Mouse (Mus musculus): Measurements from ENCODE around the gene Kptn. TPM values are rescaled to one million over a fixed set of nuclear protein-coding genes. Genes with fewer than 3 reads are reported as not detected.

Gene Kptn
- polyA plus RNA-seq, 1 experiment from 2014 or later = 29.5 TPM

DNA sequence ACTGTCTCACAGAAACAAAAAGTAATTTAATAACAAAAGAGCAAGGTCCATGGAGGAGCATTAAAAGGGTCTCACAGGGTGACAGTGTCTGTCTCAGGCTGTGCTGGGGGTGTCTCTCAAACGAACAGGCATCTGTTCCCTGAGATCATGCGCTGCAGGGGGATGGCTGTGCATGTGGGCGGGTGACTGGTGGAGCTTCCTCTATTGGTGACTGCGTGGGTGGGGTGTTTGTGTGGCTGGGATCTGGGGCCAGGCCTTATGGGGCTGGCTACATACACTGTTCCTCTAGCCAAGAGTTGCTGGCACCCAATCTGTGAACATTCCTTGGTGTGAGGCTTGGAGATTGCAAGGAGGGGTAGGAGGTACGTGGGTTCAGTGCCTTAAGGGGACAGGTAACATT, 29.5 kb downstream of the Kptn start:
- Histone ChIP-seq H3K9me3 (no peaks in the 10 kb centered on the region), H3K27me3 (replicated peaks) (no peaks in the 10 kb centered on the region), H3K4me2 (no peak overlapping the region), H3K27ac (no peak overlapping the region), H3K4me3 (replicated peaks) (no peak overlapping the region), H3K9ac (no peak overlapping the region), H3K36me3 (no peaks in the 10 kb centered on the region), H3K4me1 (no peaks in the 10 kb centered on the region)
- ATAC-seq (ENCODE audit: insufficient read depth, low FRiP score, low read depth) = no peak
- WGBS = 62% methylated on average over 5 of the region's 5 CpGs

DNA sequence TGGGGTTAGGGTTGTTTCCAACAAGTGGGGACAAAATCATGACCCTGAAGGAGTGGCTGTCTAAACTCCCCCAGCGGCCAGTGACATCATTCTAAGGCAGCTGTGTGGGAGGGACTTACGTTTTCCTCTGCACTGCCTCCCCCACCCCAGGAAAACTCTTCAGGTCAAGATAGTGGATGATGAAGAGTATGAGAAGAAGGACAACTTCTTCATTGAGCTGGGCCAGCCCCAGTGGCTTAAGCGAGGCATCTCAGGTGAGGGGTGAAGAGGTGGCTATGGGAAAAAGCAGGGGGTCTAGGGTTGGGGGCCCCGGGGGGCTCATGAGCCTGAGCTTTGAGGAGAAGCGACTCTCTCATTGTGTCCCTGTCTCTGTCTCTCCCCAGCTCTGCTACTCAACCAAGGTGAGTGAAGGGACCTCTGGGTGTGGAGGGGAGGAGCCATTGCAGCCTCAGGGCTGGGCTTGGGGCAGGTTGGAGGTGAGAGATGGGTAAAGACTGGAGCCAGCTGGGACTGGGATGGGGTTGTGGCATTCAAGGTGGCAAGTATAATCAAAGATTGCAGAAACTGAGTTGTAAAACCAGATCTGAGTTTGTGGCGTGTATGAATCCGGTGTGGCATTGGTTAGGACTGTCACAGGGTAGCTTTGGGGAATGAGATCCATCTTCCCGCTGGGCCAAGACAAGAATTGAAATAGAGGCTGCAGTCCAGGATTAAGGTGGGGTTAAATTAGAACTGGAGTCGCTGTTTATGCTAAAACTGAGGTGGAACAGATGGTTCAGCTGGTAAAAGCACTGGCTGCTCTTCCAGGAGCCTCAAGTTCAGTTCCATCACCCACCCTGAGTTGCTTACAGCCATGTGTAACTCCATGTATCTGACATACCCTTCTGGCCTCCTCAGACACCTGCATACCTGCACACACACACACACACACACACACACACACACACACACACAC, 30.8 kb downstream of the Kptn start:
- H3K4me1 ChIP-seq = no peaks in the 10 kb centered on the region
- H3K9ac ChIP-seq = no peak overlapping the region
- no peak for ATAC-seq (ENCODE audit: insufficient read depth, low FRiP score, low read depth)
- no peak overlapping the region for H3K4me3 ChIP-seq (replicated peaks)
- no peaks in the 10 kb centered on the region for H3K36me3 ChIP-seq
- no peak overlapping the region for H3K27ac ChIP-seq
- H3K4me2 ChIP-seq = no peak overlapping the region
- WGBS = 64% methylated on average over 9 of the region's 9 CpGs
- H3K9me3 ChIP-seq = no peaks in the 10 kb centered on the region
- no peaks in the 10 kb centered on the region for H3K27me3 ChIP-seq (replicated peaks)

DNA sequence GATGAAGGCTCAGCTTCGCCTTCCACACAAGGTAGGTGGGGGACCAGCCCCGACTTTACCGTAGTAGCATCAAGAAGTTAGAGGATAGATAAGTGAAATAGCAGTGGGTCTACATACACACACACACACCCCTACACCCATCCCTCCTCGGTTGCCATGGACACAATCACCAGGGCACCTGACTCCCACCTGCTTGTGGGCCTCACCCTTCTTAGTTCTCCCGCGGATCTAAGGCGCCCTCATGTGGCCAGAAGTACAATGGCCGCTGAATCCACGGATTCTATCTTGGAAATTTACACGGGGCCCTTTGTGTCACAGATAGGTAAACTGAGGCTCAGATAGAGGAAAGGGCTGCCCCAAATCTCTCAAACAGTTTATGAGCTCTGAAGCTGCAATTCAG, 33.8 kb downstream of the Kptn start:
- H3K9me3 ChIP-seq = no peaks in the 10 kb centered on the region
- H3K36me3 ChIP-seq = no peaks in the 10 kb centered on the region
- H3K9ac ChIP-seq = no peak overlapping the region
- no peak overlapping the region for H3K4me3 ChIP-seq (replicated peaks)
- no peaks in the 10 kb centered on the region for H3K4me1 ChIP-seq
- 17% methylated on average over 10 of the region's 10 CpGs for WGBS
- H3K27me3 ChIP-seq (replicated peaks) = peaks cover 2% of the 10 kb centered on the region; the same call in 1 of the 2 replicates
- H3K4me2 ChIP-seq = no peak overlapping the region
- H3K27ac ChIP-seq = no peak overlapping the region
- ATAC-seq (ENCODE audit: insufficient read depth, low FRiP score, low read depth) = peak; percentile 66; the same call in 1 of the 2 replicates

DNA sequence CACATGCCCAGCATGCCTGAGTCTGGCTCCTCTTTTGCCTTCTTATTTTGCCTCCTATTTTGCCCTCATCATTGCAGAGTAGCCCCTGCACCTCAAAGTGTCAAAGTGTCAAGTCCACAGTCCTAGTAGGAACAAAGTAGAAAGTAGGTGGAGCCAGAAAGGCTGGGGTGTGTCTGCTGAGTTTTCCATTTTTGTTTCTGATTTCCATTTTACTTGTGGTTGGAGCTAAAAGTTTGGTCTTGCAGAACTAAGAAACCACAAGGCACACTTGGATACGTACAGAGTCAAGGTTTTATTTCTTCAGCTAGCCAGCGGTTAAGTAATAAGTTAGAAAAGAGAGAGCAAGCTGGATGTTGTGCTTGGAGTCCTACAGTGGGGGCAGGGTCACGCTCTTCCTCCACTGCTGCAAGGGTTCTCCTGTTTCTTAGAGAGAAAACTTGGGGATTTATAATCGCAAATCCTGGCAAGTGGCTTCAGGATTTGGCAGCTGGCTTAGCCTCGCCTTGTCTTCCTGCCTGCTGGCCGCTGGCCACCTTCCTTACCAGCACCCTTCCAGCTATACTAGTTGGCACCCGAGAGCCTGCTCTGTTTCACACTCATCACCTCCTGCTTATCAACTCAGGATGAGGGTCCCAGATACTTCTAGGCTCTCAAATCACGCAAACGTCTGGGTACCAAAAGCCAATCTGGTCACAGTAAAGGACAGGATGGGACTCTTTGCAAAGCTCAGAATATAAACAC, 35.6 kb downstream of the Kptn start:
- Histone ChIP-seq H3K27ac (no peak overlapping the region), H3K9me3 (no peaks in the 10 kb centered on the region), H3K4me2 (no peak overlapping the region), H3K4me1 (no peaks in the 10 kb centered on the region), H3K36me3 (no peaks in the 10 kb centered on the region), H3K27me3 (replicated peaks) (peaks cover 16% of the 10 kb centered on the region; the same call in 1 of the 2 replicates), H3K9ac (no peak overlapping the region), H3K4me3 (replicated peaks) (no peak overlapping the region)
- WGBS = 73% methylated on average over 9 of the region's 9 CpGs
- ATAC-seq (ENCODE audit: insufficient read depth, low FRiP score, low read depth) = no peak

DNA sequence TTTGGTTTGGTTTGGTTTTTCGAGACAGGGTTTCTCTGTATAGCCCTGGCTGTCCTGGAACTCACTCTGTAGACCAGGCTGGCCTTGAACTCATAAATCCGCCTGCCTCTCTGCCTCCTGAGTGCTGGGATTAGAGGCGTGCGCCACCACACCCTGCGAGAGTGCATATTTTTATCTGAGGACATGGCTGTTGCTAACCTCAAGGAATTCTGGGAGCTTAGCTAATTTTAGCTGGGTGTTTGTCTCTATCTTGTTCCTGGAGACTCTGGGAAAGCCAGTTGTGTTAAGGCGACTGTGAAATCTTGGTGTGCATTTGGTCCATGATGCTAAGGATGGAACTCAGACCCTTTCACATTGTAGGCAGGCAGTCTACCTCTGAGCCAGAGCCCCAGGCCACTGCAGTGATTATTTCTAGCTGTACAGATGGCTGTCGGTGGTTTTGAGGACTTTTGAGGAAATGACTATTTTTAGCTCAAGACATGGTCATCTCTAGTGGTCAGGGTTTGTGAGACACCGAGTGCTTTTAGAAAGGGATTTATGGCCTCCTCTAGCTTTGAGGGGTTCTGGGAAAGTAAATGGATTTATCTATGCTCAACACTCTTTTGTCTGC, 36.5 kb downstream of the Kptn start:
- Histone ChIP-seq H3K4me3 (replicated peaks) (no peak overlapping the region), H3K4me1 (no peaks in the 10 kb centered on the region), H3K27me3 (replicated peaks) (peaks cover 16% of the 10 kb centered on the region; the same call in 1 of the 2 replicates), H3K36me3 (no peaks in the 10 kb centered on the region), H3K9ac (no peak overlapping the region), H3K27ac (no peak overlapping the region), H3K4me2 (no peak overlapping the region), H3K9me3 (no peaks in the 10 kb centered on the region)
- ATAC-seq (ENCODE audit: insufficient read depth, low FRiP score, low read depth) = no peak
- WGBS = 66% methylated on average over 8 of the region's 8 CpGs

DNA sequence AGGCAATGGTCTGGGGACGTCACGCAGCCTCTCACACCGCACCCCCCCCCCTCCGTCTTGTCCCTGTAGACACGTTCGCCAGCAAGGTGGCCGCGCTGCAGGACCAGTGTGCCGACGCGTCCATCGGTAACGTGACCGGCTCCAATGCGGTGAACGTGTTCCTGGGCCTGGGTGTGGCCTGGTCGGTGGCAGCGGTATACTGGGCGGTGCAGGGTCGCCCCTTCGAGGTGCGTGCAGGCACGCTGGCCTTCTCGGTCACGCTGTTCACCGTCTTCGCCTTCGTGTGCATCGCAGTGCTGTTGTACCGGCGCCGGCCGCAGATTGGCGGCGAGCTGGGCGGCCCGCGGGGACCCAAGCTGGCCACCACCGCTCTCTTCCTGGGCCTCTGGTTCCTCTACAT, 39.0 kb downstream of the Kptn start:
- WGBS = 14% methylated on average over 39 of the region's 39 CpGs
- Histone ChIP-seq H3K36me3 (no peaks in the 10 kb centered on the region), H3K4me1 (no peaks in the 10 kb centered on the region), H3K9me3 (no peaks in the 10 kb centered on the region), H3K27me3 (replicated peaks) (peaks cover 16% of the 10 kb centered on the region; the same call in 1 of the 2 replicates), H3K4me3 (replicated peaks) (no peak overlapping the region), H3K27ac (no peak overlapping the region), H3K4me2 (peak overlapping the region; percentile 38), H3K9ac (no peak overlapping the region)
- ATAC-seq (ENCODE audit: insufficient read depth, low FRiP score, low read depth) = no peak

DNA sequence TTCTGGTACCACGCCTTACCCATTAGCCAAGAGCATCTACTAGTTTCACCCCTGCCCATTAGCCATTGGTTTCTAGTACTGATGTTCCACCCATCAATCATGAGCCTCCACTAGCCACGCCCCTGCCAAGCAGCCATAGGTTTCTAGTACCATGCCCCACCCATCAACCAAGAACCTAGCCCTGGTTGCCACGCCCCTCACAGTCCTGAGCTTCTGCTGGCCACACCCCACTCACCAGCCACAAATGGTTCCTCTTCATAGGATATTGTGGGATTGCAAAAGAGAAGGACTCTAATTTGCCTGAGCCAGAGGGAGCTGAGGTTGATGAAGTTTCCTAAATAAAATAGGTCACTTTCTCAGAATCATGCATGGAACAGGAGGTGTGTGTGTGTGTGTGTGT, 41.0 kb downstream of the Kptn start:
- 68% methylated on average over 3 of the region's 3 CpGs for WGBS
- ATAC-seq (ENCODE audit: insufficient read depth, low FRiP score, low read depth) = no peak

DNA sequence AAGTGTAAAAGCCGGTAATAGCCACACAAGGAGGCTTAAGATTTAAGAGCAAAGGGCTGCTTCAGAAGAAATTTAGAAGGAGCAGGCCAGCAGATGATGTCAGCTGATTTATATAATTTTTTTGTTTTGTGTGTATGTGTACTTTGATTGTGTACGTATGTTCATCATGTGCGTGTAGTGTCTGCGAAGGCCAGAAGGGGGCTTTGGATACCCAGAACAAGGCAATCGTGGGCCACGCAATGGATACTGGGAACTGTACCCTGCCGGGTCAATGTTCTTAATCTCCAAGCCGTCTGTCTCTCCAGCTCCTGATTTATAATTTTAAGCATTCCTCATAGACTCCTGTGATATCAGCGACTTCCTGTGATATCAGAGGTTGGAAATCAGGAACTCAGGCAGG, 41.6 kb downstream of the Kptn start:
- ATAC-seq (ENCODE audit: insufficient read depth, low FRiP score, low read depth) = no peak
- Histone ChIP-seq H3K36me3 (no peaks in the 10 kb centered on the region), H3K9me3 (no peaks in the 10 kb centered on the region), H3K4me3 (replicated peaks) (no peak overlapping the region), H3K27ac (no peak overlapping the region), H3K4me1 (no peaks in the 10 kb centered on the region), H3K27me3 (replicated peaks) (peaks cover 16% of the 10 kb centered on the region; the same call in 1 of the 2 replicates), H3K4me2 (no peak overlapping the region), H3K9ac (no peak overlapping the region)
- WGBS = 81% methylated on average over 9 of the region's 9 CpGs

More for the DNA sequence above, 41.0 kb downstream of the Kptn start:
- no peaks in the 10 kb centered on the region for H3K4me1 ChIP-seq
- no peak overlapping the region for H3K4me3 ChIP-seq (replicated peaks)
- H3K27me3 ChIP-seq (replicated peaks) = peaks cover 16% of the 10 kb centered on the region; the same call in 1 of the 2 replicates
- H3K36me3 ChIP-seq = no peaks in the 10 kb centered on the region
- H3K27ac ChIP-seq = no peak overlapping the region
- no peak overlapping the region for H3K4me2 ChIP-seq
- no peak overlapping the region for H3K9ac ChIP-seq
- no peaks in the 10 kb centered on the region for H3K9me3 ChIP-seq

DNA sequence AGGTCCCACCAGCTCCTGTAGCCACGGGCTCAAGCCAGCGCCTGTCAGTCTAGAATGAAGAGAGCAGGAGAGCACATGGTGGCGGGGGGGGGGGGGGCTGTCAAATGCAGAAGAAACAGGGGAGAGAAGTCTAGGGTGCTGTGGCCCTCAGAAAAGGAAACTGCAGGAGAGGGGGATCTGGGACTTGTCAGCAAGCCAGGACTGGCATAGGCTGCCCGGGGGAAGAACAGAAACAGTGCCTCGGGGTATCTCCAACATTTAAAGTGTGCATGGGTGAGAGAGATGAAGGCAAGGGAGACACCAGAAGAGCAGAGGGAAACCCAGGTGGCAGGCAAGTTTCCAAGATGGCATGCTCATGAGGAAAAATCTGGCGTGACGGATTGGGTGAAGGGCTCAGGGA, 42.3 kb downstream of the Kptn start:
- H3K4me3 ChIP-seq (replicated peaks) = no peak overlapping the region
- H3K27ac ChIP-seq = no peak overlapping the region
- peaks cover 16% of the 10 kb centered on the region; the same call in 1 of the 2 replicates for H3K27me3 ChIP-seq (replicated peaks)
- no peaks in the 10 kb centered on the region for H3K4me1 ChIP-seq
- no peak overlapping the region for H3K9ac ChIP-seq
- H3K9me3 ChIP-seq = no peaks in the 10 kb centered on the region
- no peak for ATAC-seq (ENCODE audit: insufficient read depth, low FRiP score, low read depth)
- no peaks in the 10 kb centered on the region for H3K36me3 ChIP-seq
- 72% methylated on average over 7 of the region's 7 CpGs for WGBS
- H3K4me2 ChIP-seq = no peak overlapping the region

DNA sequence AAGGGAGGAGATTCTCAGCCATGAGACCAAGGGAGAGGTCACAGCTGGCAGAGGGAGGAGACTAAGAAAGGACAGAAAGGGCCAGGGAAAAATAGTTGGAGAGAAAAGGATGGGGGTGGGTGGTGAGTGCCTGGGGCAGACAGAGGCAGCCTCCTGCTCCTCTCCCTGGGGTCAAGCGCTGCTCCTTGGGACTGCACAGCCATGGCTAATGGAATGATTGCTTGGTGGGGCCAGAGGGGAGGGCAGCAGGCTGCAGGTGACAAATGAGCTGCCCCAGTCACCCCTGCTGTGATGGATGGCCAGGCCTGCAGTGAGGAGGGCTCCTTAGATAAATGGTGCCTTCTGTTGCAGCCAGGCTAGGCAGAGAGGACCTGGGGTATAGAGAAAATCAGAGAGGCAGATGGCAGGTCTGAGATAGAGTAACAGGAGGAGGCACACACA, 52.5 kb downstream of the Kptn start:
- H3K4me2 ChIP-seq = no peak overlapping the region
- H3K36me3 ChIP-seq = no peaks in the 10 kb centered on the region
- H3K9me3 ChIP-seq = no peaks in the 10 kb centered on the region
- H3K4me3 ChIP-seq (replicated peaks) = no peak overlapping the region
- ATAC-seq (ENCODE audit: insufficient read depth, low FRiP score, low read depth) = no peak
- no peak overlapping the region for H3K27ac ChIP-seq
- no peaks in the 10 kb centered on the region for H3K27me3 ChIP-seq (replicated peaks)
- peaks cover 15% of the 10 kb centered on the region; the same call in 1 of the 2 replicates for H3K4me1 ChIP-seq
- WGBS = 17% methylated on average over 1 of the region's 1 CpGs
- no peak overlapping the region for H3K9ac ChIP-seq

DNA sequence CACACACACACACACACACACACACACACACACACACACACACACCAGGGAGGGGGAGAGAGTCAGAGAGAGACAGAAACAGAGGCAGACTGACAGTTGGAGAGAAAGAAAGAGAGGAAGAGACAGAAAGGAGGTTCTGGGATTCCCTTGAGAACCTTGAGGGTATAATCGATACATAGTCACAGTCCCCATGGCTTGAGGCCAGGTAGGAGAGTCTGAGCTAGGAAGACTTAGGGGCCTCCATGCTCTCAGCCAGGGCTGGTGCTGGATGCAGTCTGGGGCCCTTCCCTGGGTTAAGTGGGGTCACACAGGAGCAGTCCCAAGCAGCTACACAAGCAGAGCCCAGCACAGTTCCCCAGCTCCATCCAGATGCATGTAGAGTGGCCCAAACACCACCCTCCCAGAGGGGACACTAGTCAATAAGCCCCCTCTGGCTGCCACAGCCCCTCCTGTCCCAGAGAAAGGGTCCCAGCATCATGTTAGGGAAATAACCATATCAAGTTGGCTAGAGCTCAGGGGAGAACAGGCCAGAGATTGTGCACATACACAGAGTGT, 53.0 kb downstream of the Kptn start:
- peaks cover 15% of the 10 kb centered on the region; the same call in 1 of the 2 replicates for H3K4me1 ChIP-seq
- H3K9ac ChIP-seq = no peak overlapping the region
- H3K36me3 ChIP-seq = no peaks in the 10 kb centered on the region
- no peaks in the 10 kb centered on the region for H3K9me3 ChIP-seq
- ATAC-seq (ENCODE audit: insufficient read depth, low FRiP score, low read depth) = no peak
- no peak overlapping the region for H3K4me3 ChIP-seq (replicated peaks)
- no peak overlapping the region for H3K27ac ChIP-seq
- no peak overlapping the region for H3K4me2 ChIP-seq
- H3K27me3 ChIP-seq (replicated peaks) = no peaks in the 10 kb centered on the region
- WGBS = 5% methylated on average over 1 of the region's 1 CpGs

All from stomach, embryonic 15.5 days (tissue).